Mouse (Mus musculus) stomach, embryonic 15.5 days (tissue): ENCODE measurements around the gene Fpr1. TPM values are rescaled to one million over a fixed set of nuclear protein-coding genes. Genes with fewer than 3 reads are reported as not detected.

Source experiments
- ATAC-seq: fragments of 200-750 bp; cut with Nextera tagmentation; 2 replicates; pipeline ENCODE4 v1.8.0; 2017; ENCODE audit warnings: low read depth, moderate number of reproducible peaks, moderate TSS enrichment; ENCODE audit not compliant: insufficient read depth, low FRiP score
- H3K27ac ChIP-seq: fragments of 300-500 bp; sonication (generic); 2 replicates; pipeline ENCODE4 v1.5.1; 2015; ENCODE audit warnings: mild to moderate bottlenecking, inconsistent platforms
- H3K27me3 ChIP-seq: fragments of 300-500 bp; sonication (generic); replicated peaks from 2 replicates; pipeline ENCODE4 v1.6.1; 2015; ENCODE audit warnings: inconsistent platforms
- H3K36me3 ChIP-seq: fragments of 300-500 bp; sonication (generic); 2 replicates; pipeline ENCODE4 v1.6.1; 2015; ENCODE audit warnings: inconsistent platforms
- H3K4me1 ChIP-seq: fragments of 300-500 bp; sonication (generic); 2 replicates; pipeline ENCODE4 v1.6.1; 2015; ENCODE audit warnings: inconsistent platforms
- H3K4me2 ChIP-seq: fragments of 300-500 bp; sonication (generic); 2 replicates; pipeline ENCODE4 v1.6.1; 2015; ENCODE audit warnings: mild to moderate bottlenecking, inconsistent platforms
- H3K4me3 ChIP-seq: fragments of 300-500 bp; sonication (generic); replicated peaks from 2 replicates; pipeline ENCODE4 v1.5.1; 2015; ENCODE audit warnings: inconsistent platforms
- H3K9ac ChIP-seq: fragments of 300-500 bp; sonication (generic); 2 replicates; pipeline ENCODE4 v1.6.1; 2015; ENCODE audit warnings: inconsistent platforms
- H3K9me3 ChIP-seq: fragments of 300-500 bp; sonication (generic); 2 replicates; pipeline ENCODE4 v1.6.1; 2016; ENCODE audit warnings: inconsistent platforms
- WGBS: fragments of 180-500 bp; shearing (Covaris S2); methylation state at CpG from one replicate; pipeline ENCODE4 v1.1.7; 2015; 5-methylcytosine and 5-hydroxymethylcytosine counted together
- microRNA counts: library from miRNA; unstranded; fragments of <30 nt; microRNA quantifications from one replicate; lab custom pipeline; 2016
- microRNA-seq: library from miRNA; unstranded; fragments of <30 nt; microRNA quantifications from one replicate; pipeline ENCODE4, GENCODE M21; 2016
- polyA plus RNA-seq: library from polyadenylated mRNA; unstranded; fragments of >200 nt; fragmentation: Nextera tagmentation; extraction: Ambion mirVana; gene quantifications from 2 replicates; pipeline ENCODE4 v1.2.1, GENCODE M21; 2015

Fpr1 gene
- polyA plus RNA-seq, 1 experiment from 2014 or later = 2.0 TPM

GRCm38 (mm10) chr17:17829816-17830535, 53.8 kb downstream of the Fpr1 start:
- Histone ChIP-seq H3K9ac (peak overlapping the region; percentile 3), H3K27me3 (no peaks in the 10 kb centered on the region), H3K4me1 (peaks cover 41% of the 10 kb centered on the region), H3K4me3 (peak overlapping the region; percentile 82), H3K9me3 (no peaks in the 10 kb centered on the region), H3K36me3 (0 out of 2 replicates have a peak, but pooled peaks cover 6% of the 10 kb centered on the region), H3K27ac (peak overlapping the region; percentile 99), H3K4me2 (peak overlapping the region; percentile 67)
- WGBS = 42% methylated on average over 23 of the region's 23 CpGs
- no peak for ATAC-seq

- 2% methylated on average over 6 of the region's 6 CpGs for WGBS
- no peak for ATAC-seq
- H3K27ac ChIP-seq = peak overlapping the region; percentile 99
These were observed 54.5 kb downstream of the Fpr1 start for GRCm38 (mm10) chr17:17829052-17829785.

GRCm38 (mm10) chr17:17828191-17828981, 55.4 kb downstream of the Fpr1 start:
- Histone ChIP-seq H3K27me3 (no peaks in the 10 kb centered on the region), H3K4me1 (peaks cover 25% of the 10 kb centered on the region; the same call in 1 of the 2 replicates), H3K9me3 (no peaks in the 10 kb centered on the region), H3K9ac (peak overlapping the region; percentile 60; the same call in 1 of the 2 replicates), H3K27ac (peak overlapping the region; percentile 99), H3K4me3 (peak overlapping the region; percentile 82), H3K36me3 (0 out of 2 replicates have a peak, but pooled peaks cover 6% of the 10 kb centered on the region), H3K4me2 (peak overlapping the region; percentile 67)
- peak; percentile 40 for ATAC-seq
- WGBS = under 1% methylated on average over 10 of the region's 15 CpGs

More at GRCm38 (mm10) chr17:17829052-17829785, 54.5 kb downstream of the Fpr1 start:
- H3K4me1 ChIP-seq = peaks cover 34% of the 10 kb centered on the region
- H3K36me3 ChIP-seq = 0 out of 2 replicates have a peak, but pooled peaks cover 6% of the 10 kb centered on the region
- no peaks in the 10 kb centered on the region for H3K9me3 ChIP-seq
- peak overlapping the region; percentile 82 for H3K4me3 ChIP-seq
- peak overlapping the region; percentile 3; the same call in 1 of the 2 replicates for H3K9ac ChIP-seq
- H3K27me3 ChIP-seq = no peaks in the 10 kb centered on the region
- H3K4me2 ChIP-seq = peak overlapping the region; percentile 67

GRCm38 (mm10) chr17:17827658-17828190, 56.0 kb downstream of the Fpr1 start:
- Histone ChIP-seq H3K36me3 (0 out of 2 replicates have a peak, but pooled peaks cover 6% of the 10 kb centered on the region), H3K9me3 (no peaks in the 10 kb centered on the region), H3K9ac (peak overlapping the region; percentile 60; the same call in 1 of the 2 replicates), H3K4me3 (peak overlapping the region; percentile 82), H3K27ac (peak overlapping the region; percentile 99), H3K4me1 (peaks cover 25% of the 10 kb centered on the region; the same call in 1 of the 2 replicates), H3K4me2 (peak overlapping the region; percentile 67), H3K27me3 (no peaks in the 10 kb centered on the region)
- 0% methylated on average over 13 of the region's 13 CpGs for WGBS
- peak; percentile 25; the same call in 1 of the 2 replicates for ATAC-seq

- peak; percentile 86 for ATAC-seq
- peak within 1 kb of the TSS; percentile 99 for H3K27ac ChIP-seq
- H3K9me3 ChIP-seq = no peaks in the 10 kb centered on the region
These were observed 56.7 kb downstream of the Fpr1 start, which contains the start of gene Spaca6 for GRCm38 (mm10) chr17:17826751-17827657. Gene Spaca6 (plus strand): TSS chr17:17827158.

More at GRCm38 (mm10) chr17:17826751-17827657, 56.7 kb downstream of the Fpr1 start, which contains the start of gene Spaca6:
- no peaks in the 10 kb centered on the region for H3K27me3 ChIP-seq
- 0 out of 2 replicates have a peak, but pooled peaks cover 6% of the 10 kb centered on the region for H3K36me3 ChIP-seq
- peak within 1 kb of the TSS; percentile 60 for H3K9ac ChIP-seq
- WGBS = 1% methylated on average over 39 of the region's 42 CpGs
- H3K4me2 ChIP-seq = peak within 1 kb of the TSS; percentile 67
- H3K4me3 ChIP-seq = peak within 1 kb of the TSS; percentile 82
- peaks cover 23% of the 10 kb centered on the region; the same call in 1 of the 2 replicates for H3K4me1 ChIP-seq

MicroRNAs within 50 kb of the gene (microRNA counts, 519-probe panel; counts per million panel counts)
- microRNA mmu-let-7e (lab: Ali Mortazavi, UCI) (4,090 counts per million, percentile 96 among the panel's probes with 10 or more counts), microRNA mmu-miR-125a-3p (lab: Ali Mortazavi, UCI) (2,815 counts per million, percentile 70 among the panel's probes with 10 or more counts), microRNA mmu-miR-125a-5p (lab: Ali Mortazavi, UCI) (4,262 counts per million, percentile 97 among the panel's probes with 10 or more counts), microRNA mmu-miR-99b (lab: Ali Mortazavi, UCI) (3,505 counts per million, percentile 88 among the panel's probes with 10 or more counts)

Small RNAs within 50 kb of the gene (microRNA-seq; reads per million reads assigned to microRNA genes)
- not detected for gene Gm25927
- 4,531 reads per million, percentile 88 among the genes with 10 or more reads in this experiment for gene Mir125a
- gene Mir99b = 19,339 reads per million, percentile 97 among the genes with 10 or more reads in this experiment
- not detected for gene Mirlet7e

Other genes with a start within 250 kb of the Fpr1 start
- not detected in 2 replicates for gene Vmn2r90, start 180.2 kb downstream of the Fpr1 start, polyA plus RNA-seq
- 29.6 and 35.7 TPM in 2 replicates for gene Spaca6, start 56.8 kb downstream of the Fpr1 start, polyA plus RNA-seq
- gene Has1, start 28.7 kb downstream of the Fpr1 start, polyA plus RNA-seq = 1.1 and 1.2 TPM in 2 replicates
- 2.0 and 2.5 TPM in 2 replicates for gene Fpr2, start 3.9 kb upstream of the Fpr1 start, polyA plus RNA-seq
- not detected in 2 replicates for gene Fpr3, start 3.9 kb upstream of the Fpr1 start, polyA plus RNA-seq
- not detected in 2 replicates for gene Fpr-rs4, start 137.8 kb upstream of the Fpr1 start, polyA plus RNA-seq
- gene Vmn2r124, start 165.5 kb upstream of the Fpr1 start, polyA plus RNA-seq = not detected in 2 replicates
- not detected in 2 replicates for gene Vmn2r91, start 201.1 kb upstream of the Fpr1 start, polyA plus RNA-seq